Mouse (Mus musculus): ENCODE results near the gene Usp2.

- TF ChIP-seq EP300 (IDR thresholded peaks at IDR 0.05; ENCODE audit: low read depth in 1 of 2, low read length in 2 of 2) (no peak), POLR2A (IDR thresholded peaks at IDR 0.05; ENCODE audit: control insufficient read depth in 1 of 2, insufficient read depth in 1 of 2, low read depth in 1 of 2, low read length in 2 of 2, poor library complexity in 1 of 2) (no peak), RCOR1 (IDR thresholded peaks at IDR 0.05; ENCODE audit: low read depth, low read length) (no peak), CTCF (IDR thresholded peaks at IDR 0.05 in 2 of 3, conservative IDR thresholded peaks at IDR 0.05 in 1 of 3; ENCODE audit: control insufficient read depth in 1 of 3, insufficient read depth in 1 of 3, low read depth in 2 of 3, low read length in 3 of 3, poor library complexity in 1 of 3, severe bottlenecking in 1 of 3) (no peak), USF2 (IDR thresholded peaks at IDR 0.05; ENCODE audit: borderline replicate concordance in 1 of 2, insufficient read depth in 1 of 2, low read depth in 1 of 2, low read length in 2 of 2) (no peak), E2F4 (IDR thresholded peaks at IDR 0.05; ENCODE audit: borderline replicate concordance, low read depth, low read length) (no peak), MYC (IDR thresholded peaks at IDR 0.05; ENCODE audit: low read depth, low read length) (no peak), MXI1 (IDR thresholded peaks at IDR 0.05; ENCODE audit: low read depth, low read length) (no peak), MAFK (IDR thresholded peaks at IDR 0.05; ENCODE audit: borderline replicate concordance, low read depth, low read length) (no peak), CHD2 (IDR thresholded peaks at IDR 0.05; ENCODE audit: low read length) (no peak), GATA1 (IDR thresholded peaks at IDR 0.05; ENCODE audit: low read depth, low read length) (no peak)
Observed at GRCm38 (mm10) chr9:44046426-44046825, 20.4 kb upstream of the Usp2 start.

All from MEL (cell line).